Mouse (Mus musculus): ENCODE results near the gene Tbcc.

DNA sequence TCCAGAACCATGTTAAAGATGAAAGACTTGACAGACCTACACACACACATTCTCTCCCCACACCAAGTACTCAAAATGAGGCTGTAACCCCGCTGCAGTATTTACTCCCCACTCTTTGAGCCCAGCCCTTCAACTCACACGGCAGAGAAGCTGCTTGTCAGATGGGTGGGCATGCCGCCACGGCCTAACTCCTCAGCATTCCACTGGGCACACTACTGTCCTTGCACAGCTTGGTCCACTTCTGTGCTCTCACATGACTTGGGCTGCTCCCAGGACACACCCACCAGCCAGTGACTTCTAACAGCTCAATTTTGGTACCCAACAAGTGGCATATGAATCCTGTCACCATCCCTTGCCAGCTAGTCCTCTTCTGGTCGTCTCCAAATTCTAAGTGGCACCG lies 37.2 kb upstream of the Tbcc start:
- TF ChIP-seq POLR2A (IDR thresholded peaks at IDR 0.05; ENCODE audit: low read depth, low read length) = no peak
- TF ChIP-seq CTCF (IDR thresholded peaks at IDR 0.05; ENCODE audit: extremely low read depth, insufficient read depth, insufficient read length, insufficient replicate concordance) = no peak
